Mouse (Mus musculus) liver, postnatal 0 days (tissue): ENCODE measurements around the gene Ttll2.
"Not testable (repeated sequence)": the region's sequence is repeated elsewhere in the genome, so short reads cannot be mapped to it uniquely, and the experiment has no call there.

ENCODE experiments used
- CTCF ChIP-seq: sonication (generic); IDR thresholded peaks from 2 replicates; pipeline ENCODE4 v1.5.1; 2016; ENCODE audit warnings: antibody characterized with exemption, low read depth
- EP300 ChIP-seq: IDR thresholded peaks from 2 replicates; pipeline ENCODE4 v1.6.1; 2016; ENCODE audit warnings: antibody characterized with exemption, low read depth, mild to moderate bottlenecking

GRCm38 (mm10) chr17:7395116-7395515 lies 42.6 kb upstream of the Ttll2 start:
- not testable (repeated sequence) for TF ChIP-seq CTCF, EP300
